Mouse (Mus musculus): ENCODE measurements around the gene Chd5.

The Chd5 gene

GRCm38 (mm10) chr4:152338419-152339292, at the start of gene Chd5:
Gene Chd5 (plus strand): TSS chr4:152338651.
- DNase-seq = peak; percentile 80

- no peak for DNase-seq
Measured at GRCm38 (mm10) chr4:152290385-152290784, 48.1 kb upstream of the Chd5 start.

- no peak for DNase-seq
Measured at GRCm38 (mm10) chr4:152290991-152291390, 47.5 kb upstream of the Chd5 start.

GRCm38 (mm10) chr4:152291562-152291961, 46.9 kb upstream of the Chd5 start, which contains the start of gene Hes3:
Gene Hes3 (minus strand): TSS chr4:152291662.
- no peak for DNase-seq

- no peak for DNase-seq
Measured at GRCm38 (mm10) chr4:152292102-152292765, 46.2 kb upstream of the Chd5 start.

- DNase-seq = no peak
Measured at GRCm38 (mm10) chr4:152294188-152294929, 44.1 kb upstream of the Chd5 start.

- DNase-seq = no peak
Measured at GRCm38 (mm10) chr4:152295916-152296315, 42.5 kb upstream of the Chd5 start.

GRCm38 (mm10) chr4:152296371-152296770, 42.1 kb upstream of the Chd5 start:
- no peak for DNase-seq

GRCm38 (mm10) chr4:152296874-152297861, 41.3 kb upstream of the Chd5 start, which contains the start of gene Icmt:
Gene Icmt (plus strand): TSS chr4:152297227.
- DNase-seq = peak; percentile 99

- no peak for DNase-seq
Measured at GRCm38 (mm10) chr4:152298836-152299235, 39.6 kb upstream of the Chd5 start.

- no peak for DNase-seq
Measured at GRCm38 (mm10) chr4:152300375-152300774, 38.1 kb upstream of the Chd5 start.

GRCm38 (mm10) chr4:152302012-152302411, 36.4 kb upstream of the Chd5 start:
- no peak for DNase-seq

- no peak for DNase-seq
Measured at GRCm38 (mm10) chr4:152303172-152303571, 35.3 kb upstream of the Chd5 start.

GRCm38 (mm10) chr4:152304685-152305084, 33.8 kb upstream of the Chd5 start:
- no peak for DNase-seq

- DNase-seq = no peak
Measured at GRCm38 (mm10) chr4:152305991-152306390, 32.5 kb upstream of the Chd5 start.

GRCm38 (mm10) chr4:152307542-152307941, 30.9 kb upstream of the Chd5 start:
- DNase-seq = no peak

- no peak for DNase-seq
Measured at GRCm38 (mm10) chr4:152312186-152312585, 26.3 kb upstream of the Chd5 start.

- peak; percentile 44 for DNase-seq
Measured at GRCm38 (mm10) chr4:152313211-152313632, 25.2 kb upstream of the Chd5 start.

GRCm38 (mm10) chr4:152313934-152314333, 24.5 kb upstream of the Chd5 start:
- DNase-seq = no peak

GRCm38 (mm10) chr4:152315498-152316213, 22.8 kb upstream of the Chd5 start:
- peak; percentile 53 for DNase-seq

- no peak for DNase-seq
Measured at GRCm38 (mm10) chr4:152317631-152318033, 20.8 kb upstream of the Chd5 start.
